Mouse (Mus musculus) adrenal gland, adult 10 weeks (tissue): ENCODE data around the gene Sdr9c7. TPM values are rescaled to one million over a fixed set of nuclear protein-coding genes. Genes with fewer than 3 reads are reported as not detected.

Source experiments
- polyA plus RNA-seq: library from polyadenylated mRNA; stranded (reverse); fragments of 350-450 nt; fragmentation: Illumina TruSeq; extraction: RNeasy Lipid Tissue Mini Kit (QIAGEN cat#74804); gene quantifications from one replicate; pipeline ENCODE4 v1.2.3, GENCODE M21; 2014; ENCODE audit warnings: low read depth, low replicate concordance

The Sdr9c7 gene
- polyA plus RNA-seq = 2.9 TPM

GRCm38 (mm10) chr10:127898218-127898617, at the start of gene Sdr9c7:
Sdr9c7 (plus strand) TSS chr10:127898518.

GRCm38 (mm10) chr10:127849628-127850027, 48.7 kb upstream of the Sdr9c7 start, which contains the start of gene Rdh19:
Rdh19 (plus strand) TSS chr10:127849928.

GRCm38 (mm10) chr10:127866232-127866631, 32.1 kb upstream of the Sdr9c7 start, which contains the start of gene Rdh16f2:
Rdh16f2 (plus strand) TSS chr10:127866474.

GRCm38 (mm10) chr10:127888605-127889004, 9.7 kb upstream of the Sdr9c7 start, which contains the start of gene Rdh7:
Rdh7 (minus strand) TSS chr10:127888817.

Other genes starting within 250 kb of the Sdr9c7 start
- gene Nemp1, start 231.6 kb upstream of the Sdr9c7 start, polyA plus RNA-seq = 12.3 TPM
- 3.4 TPM for gene Nab2, start 229.9 kb upstream of the Sdr9c7 start, polyA plus RNA-seq
- gene Myo1a, start 193.3 kb upstream of the Sdr9c7 start, polyA plus RNA-seq = 0.41 TPM
- not detected for gene Tac2, start 174.0 kb upstream of the Sdr9c7 start, polyA plus RNA-seq
- gene Zbtb39, start 159.0 kb upstream of the Sdr9c7 start, polyA plus RNA-seq = 3.3 TPM
- 2.9 TPM for gene Gpr182, start 146.8 kb upstream of the Sdr9c7 start, polyA plus RNA-seq
- gene Rdh1, start 138.8 kb upstream of the Sdr9c7 start, polyA plus RNA-seq = 6.2 TPM
- gene Rdh16f1, start 138.7 kb upstream of the Sdr9c7 start, polyA plus RNA-seq = not detected
- 5.9 TPM for gene Rdh9, start 122.1 kb upstream of the Sdr9c7 start, polyA plus RNA-seq
- 0.29 TPM for gene Rdh16, start 97.4 kb upstream of the Sdr9c7 start, polyA plus RNA-seq
- not detected for gene Rdh19, start 48.6 kb upstream of the Sdr9c7 start, polyA plus RNA-seq
- gene Rdh16f2, start 32.0 kb upstream of the Sdr9c7 start, polyA plus RNA-seq = not detected
- not detected for gene Rdh7, start 9.7 kb upstream of the Sdr9c7 start, polyA plus RNA-seq
- not detected for gene Hsd17b6, start 109.1 kb downstream of the Sdr9c7 start, polyA plus RNA-seq
- 12.9 TPM for gene Prim1, start 116.7 kb downstream of the Sdr9c7 start, polyA plus RNA-seq
- 1,016 TPM for gene Naca, start 137.1 kb downstream of the Sdr9c7 start, polyA plus RNA-seq
- 590 TPM for gene Ptges3, start 160.4 kb downstream of the Sdr9c7 start, polyA plus RNA-seq
- 811 TPM for gene Atp5b, start 184.8 kb downstream of the Sdr9c7 start, polyA plus RNA-seq
- gene Baz2a, start 193.1 kb downstream of the Sdr9c7 start, polyA plus RNA-seq = 20.4 TPM